Mouse (Mus musculus) midbrain, postnatal 0 days (tissue): ENCODE results near the gene Hnrnpa3. TPM values are rescaled to one million over a fixed set of nuclear protein-coding genes. Genes with fewer than 3 reads are reported as not detected.

Experiments
- ATAC-seq: fragments of 200-750 bp; cut with Nextera tagmentation; 2 replicates; pipeline ENCODE4 v1.8.0; 2017; ENCODE audit warnings: moderate number of reproducible peaks, mild to moderate bottlenecking, moderate TSS enrichment, moderate library complexity; ENCODE audit not compliant: low FRiP score
- DNase-seq: peaks from one replicate; pipeline ENCODE4 v3.0.0-alpha.2; 2015; ENCODE audit warnings: low spot score
- H3K27ac ChIP-seq: fragments of 300-500 bp; sonication (generic); 2 replicates; pipeline ENCODE4 v1.5.1; 2014; ENCODE audit warnings: low read depth, mild to moderate bottlenecking, low read length, mixed read lengths
- H3K27me3 ChIP-seq: fragments of 300-500 bp; sonication (generic); 2 replicates; pipeline ENCODE4 v1.6.1; 2014; ENCODE audit warnings: low read length, control low read depth, mixed read lengths; ENCODE audit not compliant: insufficient read depth
- H3K36me3 ChIP-seq: fragments of 300-500 bp; sonication (generic); 2 replicates; pipeline ENCODE4 v1.6.1; 2014; ENCODE audit warnings: low read length, control low read depth, mixed read lengths; ENCODE audit not compliant: insufficient read depth
- H3K4me1 ChIP-seq: fragments of 300-500 bp; sonication (generic); 2 replicates; pipeline ENCODE4 v1.6.1; 2014; ENCODE audit warnings: mild to moderate bottlenecking, control low read depth, antibody characterized with exemption, low read length, mixed read lengths; ENCODE audit not compliant: insufficient read depth
- H3K4me2 ChIP-seq: fragments of 300-500 bp; sonication (generic); 2 replicates; pipeline ENCODE4 v1.6.1; 2014; ENCODE audit warnings: low read depth, mild to moderate bottlenecking, low read length, mixed read lengths; ENCODE audit not compliant: poor library complexity, severe bottlenecking
- H3K4me3 ChIP-seq: fragments of 300-500 bp; sonication (generic); 2 replicates; pipeline ENCODE4 v1.5.1; 2014; ENCODE audit warnings: low read depth, mild to moderate bottlenecking, low read length, moderate library complexity
- H3K9ac ChIP-seq: fragments of 300-500 bp; sonication (generic); replicated peaks from 2 replicates; pipeline ENCODE4 v1.6.1; 2014; ENCODE audit warnings: mild to moderate bottlenecking, low read length, moderate library complexity, mixed read lengths; ENCODE audit not compliant: poor library complexity, severe bottlenecking
- H3K9me3 ChIP-seq: fragments of 300-500 bp; sonication (generic); 2 replicates; pipeline ENCODE4 v1.6.1; 2016; ENCODE audit warnings: low read length, control low read depth
- CTCF ChIP-seq: IDR thresholded peaks from 2 replicates; pipeline ENCODE4 v1.5.1; 2016; ENCODE audit warnings: antibody characterized with exemption, mild to moderate bottlenecking
- whole genome bisulfite sequencing: fragments of 180-500 bp; shearing (Covaris S2); extraction: QIAGEN DNeasy Blood & Tissue Kit; methylation state at CpG from one replicate; pipeline ENCODE4 v1.1.7; 2014; 5-methylcytosine and 5-hydroxymethylcytosine counted together
- polyA plus RNA-seq: library from polyadenylated mRNA; unstranded; fragments of >200 nt; fragmentation: Nextera tagmentation; extraction: Ambion mirVana; gene quantifications from 2 replicates; pipeline ENCODE4 v1.2.1, GENCODE M21; 2015
- total RNA-seq: library from RNA; depleted of rRNA; stranded (reverse); fragments of >200 nt; gene quantifications from 2 replicates; pipeline ENCODE4 v1.2.3, GENCODE M21; 2014

Gene Hnrnpa3
- total and polyA plus RNA-seq, 2 experiments from 2014 or later = 83.7 to 96.6 TPM

- no peaks in the 10 kb centered on the region for H3K27me3 ChIP-seq
- H3K9ac ChIP-seq = no peak overlapping the region
- WGBS = 82% methylated on average over 8 of the region's 8 CpGs
- no peaks in the 10 kb centered on the region for H3K4me1 ChIP-seq
- no peaks in the 10 kb centered on the region for H3K9me3 ChIP-seq
- H3K4me3 ChIP-seq = no peak overlapping the region
- no peaks in the 10 kb centered on the region for H3K36me3 ChIP-seq
- DNase-seq (no peak), ATAC-seq (no peak)
- no peak overlapping the region for H3K4me2 ChIP-seq
- TF ChIP-seq CTCF = no peak
- no peak overlapping the region for H3K27ac ChIP-seq
These were observed 16.1 kb upstream of the Hnrnpa3 start for GRCm38 (mm10) chr2:75642795-75643550.

- H3K27me3 ChIP-seq = no peaks in the 10 kb centered on the region
- no peaks in the 10 kb centered on the region for H3K36me3 ChIP-seq
These were observed 15.1 kb upstream of the Hnrnpa3 start for GRCm38 (mm10) chr2:75643950-75644349.

GRCm38 (mm10) chr2:75645251-75645650 lies 13.8 kb upstream of the Hnrnpa3 start:
- WGBS = 93% methylated on average over 12 of the region's 12 CpGs
- Histone ChIP-seq H3K36me3 (no peaks in the 10 kb centered on the region), H3K9me3 (no peaks in the 10 kb centered on the region), H3K4me3 (no peak overlapping the region), H3K27me3 (no peaks in the 10 kb centered on the region), H3K27ac (no peak overlapping the region), H3K4me2 (no peak overlapping the region), H3K4me1 (no peaks in the 10 kb centered on the region), H3K9ac (no peak overlapping the region)
- DNase-seq (no peak), ATAC-seq (no peak)
- no peak for TF ChIP-seq CTCF

More at GRCm38 (mm10) chr2:75643950-75644349, 15.1 kb upstream of the Hnrnpa3 start:
- no peak overlapping the region for H3K9ac ChIP-seq
- ATAC-seq (no peak), DNase-seq (no peak)
- no peak overlapping the region for H3K4me2 ChIP-seq
- no peaks in the 10 kb centered on the region for H3K4me1 ChIP-seq
- H3K4me3 ChIP-seq = no peak overlapping the region
- TF ChIP-seq CTCF = no peak
- 89% methylated on average over 6 of the region's 6 CpGs for WGBS
- H3K9me3 ChIP-seq = no peaks in the 10 kb centered on the region
- no peak overlapping the region for H3K27ac ChIP-seq

GRCm38 (mm10) chr2:75650437-75650836 lies 8.6 kb upstream of the Hnrnpa3 start:
- DNase-seq (no peak), ATAC-seq (no peak)
- no peak overlapping the region for H3K9ac ChIP-seq
- no peaks in the 10 kb centered on the region for H3K4me1 ChIP-seq
- H3K4me3 ChIP-seq = no peak overlapping the region
- no peaks in the 10 kb centered on the region for H3K27me3 ChIP-seq
- TF ChIP-seq CTCF = no peak
- H3K36me3 ChIP-seq = no peaks in the 10 kb centered on the region
- H3K4me2 ChIP-seq = no peak overlapping the region
- no peak overlapping the region for H3K27ac ChIP-seq
- 92% methylated on average over 1 of the region's 1 CpGs for WGBS
- no peaks in the 10 kb centered on the region for H3K9me3 ChIP-seq

GRCm38 (mm10) chr2:75653150-75653549 lies 5.9 kb upstream of the Hnrnpa3 start:
- no peak overlapping the region for H3K9ac ChIP-seq
- no peak for TF ChIP-seq CTCF
- no peak for ATAC-seq
- H3K27ac ChIP-seq = no peak overlapping the region
- no peak for DNase-seq
- no peaks in the 10 kb centered on the region for H3K9me3 ChIP-seq
- H3K36me3 ChIP-seq = no peaks in the 10 kb centered on the region
- peaks cover 4% of the 10 kb centered on the region; the same call in 1 of the 2 replicates for H3K4me1 ChIP-seq
- no peak overlapping the region for H3K4me3 ChIP-seq
- no peak overlapping the region for H3K4me2 ChIP-seq
- H3K27me3 ChIP-seq = no peaks in the 10 kb centered on the region

- H3K4me1 ChIP-seq = peaks cover 4% of the 10 kb centered on the region; the same call in 1 of the 2 replicates
- H3K9ac ChIP-seq = no peak overlapping the region
- WGBS = 61% methylated on average over 1 of the region's 1 CpGs
- no peaks in the 10 kb centered on the region for H3K27me3 ChIP-seq
- H3K4me3 ChIP-seq = no peak overlapping the region
- no peak for TF ChIP-seq CTCF
- H3K9me3 ChIP-seq = no peaks in the 10 kb centered on the region
- ATAC-seq = no peak
- no peak overlapping the region for H3K4me2 ChIP-seq
- no peak overlapping the region for H3K27ac ChIP-seq
- DNase-seq = no peak
- no peaks in the 10 kb centered on the region for H3K36me3 ChIP-seq
These were observed 4.4 kb upstream of the Hnrnpa3 start for GRCm38 (mm10) chr2:75654679-75655078.
